Comparison of ENCODE assay signal across 10 mouse cellular contexts in genomic region chr2:136753682-136754081, GRCm38 (mm10). TPM values are rescaled to one million over a fixed set of nuclear protein-coding genes. Genes with fewer than 3 reads are reported as not detected.
DNase-seq lines count a peak whose midpoint lies in the region.
"Had no signal": no experiment of that assay in that cellular context is flagged by ENCODE, and none has a peak within 500 bp of the region (broad histone marks: within the 10 kb centered on the region; RNA-seq: fewer than 3 reads in every experiment).

No protein-coding gene starts in this region.

- peak; percentile 59 for DNase-seq in cerebellum, postnatal 14 days
- DNase-seq in cerebellum, adult 9-10 months = no peak
- DNase-seq in right cerebral cortex, postnatal 14 days = peak; percentile 32
- DNase-seq in right cerebral cortex, postnatal 25 days = no peak
- DNase-seq in layer of hippocampus, postnatal 14 days (ENCODE audit: low spot score in 2 of 2) = peak; percentile 50 to 52
- DNase-seq in adrenal gland, postnatal 4 days (ENCODE audit: low spot score in 2 of 2) = no peak
- no peak for DNase-seq in gastrocnemius, postnatal 4 days (ENCODE audit: low spot score in 2 of 2)
- no peak for DNase-seq in testis, postnatal 14 days (ENCODE audit: low spot score)
- DNase-seq: kidney, adult 8-10 months had no signal

RNA-seq across cellular contexts. Expression of gene Snap25, which starts 40.4 kb away (rescaled TPM):
- 1,000 to 10,000 TPM; 1,518 to 1,540 TPM for total RNA-seq in layer of hippocampus, postnatal 14 days (2021)
- total RNA-seq in adrenal gland, postnatal 4 days (2021) = 10 to 100 TPM; 57.9 to 70.7 TPM
- total RNA-seq in gastrocnemius, postnatal 4 days (2021) = under 1 TPM in 1 of 2 experiments, not detected in 1; 0.15 TPM
- total RNA-seq: neutrophil, adult 5-6 weeks had no signal

Comparison
In these comparisons a context has a peak if more than half of its experiments do, and no peak if none do; other contexts are left out.
1. DNase-seq: peak in cerebellum, postnatal 14 days (2 of 2), right cerebral cortex, postnatal 14 days (single experiment) and layer of hippocampus, postnatal 14 days (2 of 2); none in cerebellum, adult 9-10 months (single experiment), right cerebral cortex, postnatal 25 days (single experiment), adrenal gland, postnatal 4 days (0 of 2), gastrocnemius, postnatal 4 days (0 of 2) and testis, postnatal 14 days (single experiment).
2. RNA of gene Snap25, which starts 40.4 kb away (total RNA-seq): 1,518 to 1,540 TPM in layer of hippocampus, postnatal 14 days and 57.9 to 70.7 TPM in adrenal gland, postnatal 4 days; 0.15 TPM in gastrocnemius, postnatal 4 days; every median in the first group is over 10 times any median in the second.